Mouse (Mus musculus): ENCODE results near the gene Rexo4. TPM values are rescaled to one million over a fixed set of nuclear protein-coding genes. Genes with fewer than 3 reads are reported as not detected.

Rexo4 gene
- total RNA-seq, 4 experiments from 2014 or later: 28.5 to 44.6 (median 37.5) TPM

GRCm38 (mm10) chr2:26943253-26943652 lies 20.9 kb downstream of the Rexo4 start:
- no peak for DNase-seq

GRCm38 (mm10) chr2:26941539-26941938 lies 22.6 kb downstream of the Rexo4 start:
- no peak for DNase-seq

- DNase-seq: no peak
Observed at GRCm38 (mm10) chr2:26936425-26936824, 27.8 kb downstream of the Rexo4 start.

- no peak for DNase-seq
Observed at GRCm38 (mm10) chr2:26935286-26935685, 28.9 kb downstream of the Rexo4 start.

GRCm38 (mm10) chr2:26933304-26934055 lies 30.7 kb downstream of the Rexo4 start, which contains the start of the genes Surf4 and Stkld1:
Gene Surf4 (minus strand): TSS chr2:26933928.
Gene Stkld1 (plus strand): TSS chr2:26934047.
- peak; percentile 93 for DNase-seq

- DNase-seq: no peak
Observed at GRCm38 (mm10) chr2:26932473-26933303, 31.5 kb downstream of the Rexo4 start.

- DNase-seq: peak; percentile 64
Observed at GRCm38 (mm10) chr2:26930390-26930789, 33.8 kb downstream of the Rexo4 start.

- DNase-seq: no peak
Observed at GRCm38 (mm10) chr2:26927745-26928476, 36.3 kb downstream of the Rexo4 start.

GRCm38 (mm10) chr2:26921784-26922183 lies 42.4 kb downstream of the Rexo4 start:
- DNase-seq: no peak

- no peak for DNase-seq
Observed at GRCm38 (mm10) chr2:26920190-26920855, 43.9 kb downstream of the Rexo4 start.

- DNase-seq: no peak
Observed at GRCm38 (mm10) chr2:26919684-26920083, 44.5 kb downstream of the Rexo4 start.

- no peak for DNase-seq
Observed at GRCm38 (mm10) chr2:26916738-26917137, 47.4 kb downstream of the Rexo4 start.

GRCm38 (mm10) chr2:26915927-26916728 lies 48.1 kb downstream of the Rexo4 start, which contains the start of the genes Surf2 and Surf1:
Gene Surf2 (plus strand): TSS chr2:26916367.
Gene Surf1 (minus strand): TSS chr2:26916530.
- DNase-seq: peak; percentile 85

GRCm38 (mm10) chr2:26914148-26914941 lies 49.8 kb downstream of the Rexo4 start:
- no peak for DNase-seq

GRCm38 (mm10) chr2:26913416-26914147 lies 50.6 kb downstream of the Rexo4 start:
- no peak for DNase-seq

- DNase-seq: no peak
Observed at GRCm38 (mm10) chr2:26912253-26912770, 51.9 kb downstream of the Rexo4 start.

GRCm38 (mm10) chr2:26910994-26911765 lies 53.0 kb downstream of the Rexo4 start:
- no peak for DNase-seq

Measured in adrenal gland, adult 8-10 months (tissue).